Mouse (Mus musculus): ENCODE measurements at regions not wholly inside any gene's neighbourhood (a gene's known extent, or its start where the extent isn't known, plus 50 kb on each side); places are given as distances from the start of the nearest gene placed in this dataset.

DNA sequence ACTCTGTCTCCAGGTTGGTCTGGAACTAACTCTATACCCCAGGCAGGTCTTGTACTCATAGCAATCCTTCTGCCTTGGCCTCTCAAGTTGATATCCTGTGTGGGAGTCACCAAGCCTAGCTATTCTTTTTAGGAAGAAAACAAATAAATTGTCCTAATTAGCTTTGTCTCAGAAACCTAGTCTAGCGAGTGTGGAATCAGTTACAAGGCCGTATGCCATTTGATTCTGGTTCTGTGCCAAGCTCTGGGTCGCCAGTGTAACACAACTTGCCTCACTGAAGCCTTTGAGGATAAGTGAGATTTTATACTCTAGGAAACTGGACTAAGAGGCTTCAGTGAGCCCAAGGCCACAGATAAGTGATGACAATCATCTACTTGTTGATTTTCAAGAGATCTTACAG lies 219.6 kb downstream of the Gm4791 start:
- TF ChIP-seq CTCF (conservative IDR thresholded peaks at IDR 0.05; ENCODE audit: low read length): no peak
- TF ChIP-seq NANOG (IDR thresholded peaks at IDR 0.05; ENCODE audit: borderline replicate concordance, low read length): no peak
- no peak for TF ChIP-seq POU5F1 (IDR thresholded peaks at IDR 0.05; ENCODE audit: borderline replicate concordance, low read length)

Measured in E14TG2a.4 (cell line).